Mouse (Mus musculus): ENCODE results near the gene Ccdc86. TPM values are rescaled to one million over a fixed set of nuclear protein-coding genes. Genes with fewer than 3 reads are reported as not detected.

Ccdc86 gene
- polyA plus RNA-seq, 2 experiments from 2014 or later: 8.8 to 11.7 TPM

DNA sequence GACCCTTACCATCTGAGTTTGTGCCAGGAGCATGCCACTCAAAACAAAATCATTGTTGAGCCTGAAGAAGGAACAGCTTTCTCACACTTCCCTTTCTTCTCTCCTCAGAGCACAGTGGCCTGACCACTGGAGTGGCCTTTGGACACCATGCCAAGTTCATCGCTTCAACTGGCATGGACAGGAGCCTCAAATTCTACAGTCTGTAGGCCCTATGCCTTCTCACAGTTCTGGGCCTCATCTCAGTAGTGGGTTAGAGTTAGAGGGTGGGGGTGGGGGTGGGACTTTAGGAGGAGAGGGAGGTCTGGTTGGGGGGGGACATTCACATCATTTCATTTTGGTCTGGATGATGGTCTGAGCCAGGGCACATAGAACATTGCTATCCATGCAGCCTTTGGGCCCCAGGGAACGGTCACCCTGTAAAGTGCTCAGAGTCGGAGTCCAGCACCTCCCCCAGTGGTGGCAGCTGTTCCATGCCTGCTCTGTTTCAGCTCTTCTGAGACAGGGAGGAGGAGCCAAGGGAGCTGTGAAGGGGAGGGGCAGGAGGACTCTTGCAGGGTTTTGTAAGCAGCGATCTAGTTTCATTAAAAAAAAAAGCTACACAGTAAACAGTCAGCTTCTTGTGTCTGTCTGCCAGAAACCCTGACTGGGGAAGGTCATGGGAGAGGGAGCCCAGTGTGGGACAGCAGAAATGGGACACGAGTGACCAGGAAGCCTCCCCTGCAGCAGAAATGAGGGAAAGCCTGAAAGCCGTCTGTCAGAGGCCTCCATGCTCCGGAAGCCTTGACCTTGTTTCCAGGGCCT, 43.9 kb downstream of the Ccdc86 start:
- no peak for ATAC-seq

DNA sequence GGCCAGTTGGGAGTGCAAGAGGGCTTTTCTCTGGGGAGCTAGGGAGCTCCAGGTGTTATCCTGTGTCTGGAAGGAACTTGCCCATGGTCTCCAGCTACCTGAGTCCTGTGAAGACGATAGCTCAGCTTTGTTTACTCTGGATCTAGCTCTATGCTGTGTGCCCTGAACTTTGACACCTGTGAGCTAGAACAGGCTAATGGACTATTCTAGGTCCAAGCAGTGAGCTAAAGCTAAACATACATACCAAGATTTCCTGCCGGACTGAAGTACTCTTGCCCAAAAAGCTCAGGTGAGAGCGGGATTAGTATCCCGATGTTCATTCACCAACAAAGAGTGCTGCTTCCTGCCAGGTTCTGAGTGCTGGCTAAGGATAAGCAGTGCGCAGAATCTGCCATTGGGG, 44.6 kb downstream of the Ccdc86 start:
- no peak for ATAC-seq

DNA sequence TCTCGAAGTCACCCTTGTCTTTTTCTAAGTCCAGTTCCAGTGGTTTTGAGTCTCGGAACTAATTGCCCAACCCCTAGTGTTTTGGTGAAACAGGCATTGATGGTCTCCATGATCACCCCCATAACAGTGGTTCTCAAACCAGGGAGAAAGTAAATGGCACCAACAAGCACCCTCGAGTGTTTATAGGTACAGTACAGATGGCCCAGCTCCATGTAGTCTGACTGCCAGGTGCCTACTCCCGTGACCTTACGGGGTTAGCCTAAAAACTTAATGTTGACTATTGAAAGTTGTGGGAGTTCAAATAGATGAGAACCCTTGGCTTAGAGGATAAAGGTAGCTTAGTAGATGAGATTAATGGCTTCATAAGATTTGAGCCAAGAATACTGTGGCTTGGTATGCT, 48.0 kb downstream of the Ccdc86 start:
- ATAC-seq: no peak

DNA sequence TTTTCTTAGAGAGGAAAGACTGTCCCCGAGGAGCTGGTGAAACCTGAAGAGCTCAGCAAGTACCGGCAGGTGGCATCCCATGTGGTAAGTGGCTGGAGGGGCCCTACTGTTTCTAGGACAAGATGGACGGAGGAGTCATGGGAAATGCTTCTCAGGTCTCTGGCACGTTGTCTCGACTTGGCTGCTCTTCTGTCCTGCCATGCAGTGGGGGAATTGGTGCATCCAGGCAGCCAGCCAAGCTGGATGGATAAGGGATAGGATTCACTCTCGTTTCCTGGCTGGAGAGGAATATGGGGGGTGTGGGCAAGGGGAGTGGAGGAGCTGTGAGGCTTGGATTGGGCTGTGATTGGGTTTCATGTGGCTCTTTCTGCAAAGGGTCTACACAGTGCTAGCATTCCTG, 48.8 kb downstream of the Ccdc86 start:
- no peak for ATAC-seq

DNA sequence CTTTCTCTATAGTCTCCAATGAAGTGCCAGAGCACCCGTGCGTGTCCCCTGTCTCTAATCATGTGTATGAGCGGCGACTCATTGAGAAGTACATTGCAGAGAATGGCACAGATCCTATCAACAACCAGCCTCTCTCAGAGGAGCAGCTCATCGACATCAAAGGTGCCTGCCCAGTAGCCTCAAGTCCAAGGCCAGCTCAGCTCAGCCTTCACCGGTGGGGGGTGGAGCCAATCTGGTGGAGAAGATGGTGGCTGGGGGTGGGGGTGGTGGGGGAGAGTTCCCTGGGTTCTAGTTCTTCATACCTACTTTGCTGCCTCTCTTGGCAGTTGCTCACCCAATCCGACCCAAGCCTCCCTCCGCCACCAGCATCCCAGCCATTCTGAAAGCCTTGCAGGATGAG, 51.6 kb downstream of the Ccdc86 start:
- ATAC-seq: no peak

DNA sequence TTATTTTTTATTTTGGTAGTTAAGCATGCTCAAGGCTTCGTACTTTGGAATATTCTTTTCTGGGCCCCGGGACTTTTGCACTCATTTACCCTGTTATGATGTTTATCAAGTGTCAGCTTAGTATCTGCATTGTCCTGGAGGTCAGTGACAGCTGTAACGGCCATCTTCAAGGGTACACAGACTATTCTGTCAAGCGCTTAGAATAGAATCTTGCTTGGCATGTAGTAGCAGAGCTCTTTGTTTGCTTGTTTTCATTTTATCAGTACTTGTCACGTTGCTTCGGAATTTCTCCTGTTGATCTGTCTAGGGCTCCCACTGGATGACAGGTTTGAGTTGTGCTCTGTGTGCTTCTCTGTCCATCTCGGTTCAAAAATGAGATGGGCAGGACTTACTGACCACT, 52.2 kb downstream of the Ccdc86 start:
- no peak for ATAC-seq

DNA sequence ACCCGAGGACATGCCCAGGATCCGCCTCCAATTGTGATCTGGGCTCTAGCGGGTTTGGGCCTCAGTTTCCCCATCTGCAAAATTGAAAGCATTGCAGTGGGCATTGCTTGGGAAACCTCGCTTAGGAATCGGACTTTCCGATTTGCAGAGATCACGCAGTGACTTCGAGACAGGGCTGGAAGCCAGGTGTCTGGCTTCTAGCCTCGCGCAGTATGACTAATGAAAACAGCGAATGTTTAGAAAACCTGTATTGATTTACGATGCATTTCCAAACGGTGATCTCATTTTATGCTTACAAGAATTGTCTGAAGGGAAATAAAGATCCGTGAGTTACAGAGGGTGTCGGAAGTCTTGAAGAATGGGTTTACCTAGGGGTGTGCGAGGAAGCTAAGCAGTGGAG, 53.4 kb downstream of the Ccdc86 start:
- no peak for ATAC-seq

DNA sequence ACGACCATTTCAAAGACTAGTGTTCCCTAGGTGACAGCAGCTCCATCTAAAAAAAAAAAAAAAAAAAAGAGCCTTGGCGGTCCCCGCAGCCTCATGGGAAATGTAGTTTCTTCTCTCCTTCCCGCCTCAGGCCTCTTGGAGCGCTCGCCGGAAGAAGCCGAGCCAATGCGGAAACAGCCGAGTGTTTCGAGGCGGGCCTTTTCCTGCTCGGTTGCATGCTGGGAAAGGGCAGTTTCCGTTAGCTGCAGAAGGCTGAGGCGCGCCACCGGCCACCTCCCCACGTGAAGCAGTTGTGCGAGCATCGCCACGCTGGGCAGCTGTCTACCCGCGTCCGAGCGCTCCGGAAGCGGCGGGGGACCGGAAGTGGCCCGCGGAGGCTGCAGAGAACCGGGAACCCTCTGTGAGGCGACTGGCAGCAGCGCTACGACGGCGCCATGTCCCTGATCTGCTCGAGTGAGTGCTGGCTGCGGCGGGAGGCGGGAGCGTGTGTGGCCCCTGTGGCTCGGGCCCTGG, 54.0 kb downstream of the Ccdc86 start, which contains the start of gene Prpf19:
TSS of gene Prpf19 (plus strand) at position 216 of the 513 bp plus-strand sequence.
- ATAC-seq: peak; percentile 99

DNA sequence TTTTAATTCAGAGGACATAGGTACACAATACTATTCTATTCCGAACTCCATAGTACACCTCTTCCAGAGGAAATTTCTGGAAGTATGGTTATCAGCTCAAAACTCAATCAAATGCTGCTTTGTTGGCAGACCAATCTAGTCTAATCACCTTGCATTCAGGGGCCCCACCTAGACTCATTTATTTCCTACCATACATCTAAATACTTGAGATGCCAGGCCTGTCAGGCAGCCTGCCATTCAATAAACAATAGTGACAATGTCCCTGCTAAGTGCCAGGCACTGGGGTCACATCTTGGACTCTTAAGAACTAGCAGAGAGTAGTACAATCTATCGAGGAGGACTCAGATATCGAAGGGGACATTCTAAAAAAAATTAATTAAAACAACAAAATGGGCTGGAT, 56.9 kb downstream of the Ccdc86 start:
- no peak for ATAC-seq

Other genes with a start within 250 kb of the Ccdc86 start
- 100 to 1,000 TPM; 449 to 646 TPM for gene Cd5, start 210.3 kb downstream of the Ccdc86 start, polyA plus RNA-seq (2017; shearing (Covaris generic))
- gene Cd6, start 119.2 kb downstream of the Ccdc86 start, polyA plus RNA-seq (2017; shearing (Covaris generic)): 100 to 1,000 TPM; 464 to 904 TPM
- gene Slc15a3, start 109.5 kb downstream of the Ccdc86 start, polyA plus RNA-seq (2017; shearing (Covaris generic)): 1 to 10 TPM; 2.0 to 4.2 TPM
- under 1 TPM in 1 of 2 experiments, not detected in 1; 0.39 TPM for gene Tmem132a, start 79.3 kb downstream of the Ccdc86 start, polyA plus RNA-seq (2017; shearing (Covaris generic))
- gene Tmem109, start 67.3 kb downstream of the Ccdc86 start, polyA plus RNA-seq (2017; shearing (Covaris generic)): 10 to 100 TPM; 57.5 to 82.3 TPM
- gene Prpf19, start 54.0 kb downstream of the Ccdc86 start, polyA plus RNA-seq (2017; shearing (Covaris generic)): 10 to 100 TPM; 10.4 to 24.8 TPM
- not detected for gene Zp1, start 28.6 kb downstream of the Ccdc86 start, polyA plus RNA-seq (2017; shearing (Covaris generic))
- gene Ptgdr2, start 12.1 kb downstream of the Ccdc86 start, polyA plus RNA-seq (2017; shearing (Covaris generic)): not detected
- gene Ms4a10, start 25.4 kb upstream of the Ccdc86 start, polyA plus RNA-seq (2017; shearing (Covaris generic)): not detected
- gene Ms4a15, start 44.0 kb upstream of the Ccdc86 start, polyA plus RNA-seq (2017; shearing (Covaris generic)): under 1 TPM in 1 of 2 experiments, not detected in 1; 0.31 TPM
- gene Ms4a18, start 68.8 kb upstream of the Ccdc86 start, polyA plus RNA-seq (2017; shearing (Covaris generic)): not detected
- not detected for gene Ms4a8a, start 131.8 kb upstream of the Ccdc86 start, polyA plus RNA-seq (2017; shearing (Covaris generic))
- not detected for gene 1700017D01Rik, start 181.6 kb upstream of the Ccdc86 start, polyA plus RNA-seq (2017; shearing (Covaris generic))
- gene 1700025F22Rik, start 216.1 kb upstream of the Ccdc86 start, polyA plus RNA-seq (2017; shearing (Covaris generic)): not detected
- gene Ms4a13, start 247.5 kb upstream of the Ccdc86 start, polyA plus RNA-seq (2017; shearing (Covaris generic)): not detected